Mouse (Mus musculus): ENCODE results near the gene Dars.
A peak's percentile ranks its signal among the peaks of the same experiment; 100 is the strongest.

Dars gene

GRCm38 (mm10) chr1:128417533-128417888 lies 343 bp upstream of the Dars start:
- DNase-seq (ENCODE audit: low spot score in 2 of 2) = no peak

GRCm38 (mm10) chr1:128411141-128411540 lies 6.0 kb downstream of the Dars start:
- DNase-seq (ENCODE audit: low spot score in 2 of 2) = no peak

GRCm38 (mm10) chr1:128406846-128407245 lies 10.3 kb downstream of the Dars start:
- no peak for DNase-seq (ENCODE audit: low spot score in 2 of 2)

- no peak for DNase-seq (ENCODE audit: low spot score in 2 of 2)
Measured at GRCm38 (mm10) chr1:128405675-128406074, 11.5 kb downstream of the Dars start.

- no peak for DNase-seq (ENCODE audit: low spot score in 2 of 2)
Measured at GRCm38 (mm10) chr1:128405041-128405481, 12.1 kb downstream of the Dars start.

- DNase-seq (ENCODE audit: low spot score in 2 of 2) = no peak
Measured at GRCm38 (mm10) chr1:128400926-128401325, 16.2 kb downstream of the Dars start.

GRCm38 (mm10) chr1:128399941-128400915 lies 16.9 kb downstream of the Dars start:
- no peak for DNase-seq (ENCODE audit: low spot score in 2 of 2)

- DNase-seq (ENCODE audit: low spot score in 2 of 2) = no peak
Measured at GRCm38 (mm10) chr1:128398738-128399445, 18.3 kb downstream of the Dars start.

GRCm38 (mm10) chr1:128394657-128395056 lies 22.5 kb downstream of the Dars start:
- DNase-seq (ENCODE audit: low spot score in 2 of 2) = no peak

GRCm38 (mm10) chr1:128392382-128392781 lies 24.8 kb downstream of the Dars start:
- DNase-seq (ENCODE audit: low spot score in 2 of 2) = no peak

- DNase-seq (ENCODE audit: low spot score in 2 of 2) = no peak
Measured at GRCm38 (mm10) chr1:128386487-128386886, 30.7 kb downstream of the Dars start.

GRCm38 (mm10) chr1:128376841-128377240 lies 40.3 kb downstream of the Dars start:
- no peak for DNase-seq (ENCODE audit: low spot score in 2 of 2)

GRCm38 (mm10) chr1:128372143-128372860 lies 44.9 kb downstream of the Dars start:
- no peak for DNase-seq (ENCODE audit: low spot score in 2 of 2)

- DNase-seq (ENCODE audit: low spot score in 2 of 2) = peak in 1 of 2 experiments; percentile 55
Measured at GRCm38 (mm10) chr1:128368732-128369441, 48.3 kb downstream of the Dars start.

GRCm38 (mm10) chr1:128360601-128361000 lies 56.6 kb downstream of the Dars start:
- DNase-seq (ENCODE audit: low spot score in 2 of 2) = peak in 1 of 2 experiments; percentile 58

- DNase-seq (ENCODE audit: low spot score in 2 of 2) = peak; percentile 80 to 94
Measured at GRCm38 (mm10) chr1:128359554-128360376, 57.4 kb downstream of the Dars start, which contains the start of gene Mcm6. TSS of gene Mcm6 (minus strand) at chr1:128359664.

- DNase-seq (ENCODE audit: low spot score in 2 of 2) = no peak
Measured at GRCm38 (mm10) chr1:128358916-128359553, 58.1 kb downstream of the Dars start.

GRCm38 (mm10) chr1:128358276-128358675 lies 58.9 kb downstream of the Dars start:
- no peak for DNase-seq (ENCODE audit: low spot score in 2 of 2)

- DNase-seq (ENCODE audit: low spot score in 2 of 2) = no peak
Measured at GRCm38 (mm10) chr1:128357452-128357851, 59.7 kb downstream of the Dars start.

- DNase-seq (ENCODE audit: low spot score in 2 of 2) = no peak
Measured at GRCm38 (mm10) chr1:128353092-128353491, 64.1 kb downstream of the Dars start.
